Mouse (Mus musculus): ENCODE results near the gene Rbm38. TPM values are rescaled to one million over a fixed set of nuclear protein-coding genes. Genes with fewer than 3 reads are reported as not detected.

Gene Rbm38
- polyA plus RNA-seq, 1 experiment from 2014 or later = 126 TPM

DNA sequence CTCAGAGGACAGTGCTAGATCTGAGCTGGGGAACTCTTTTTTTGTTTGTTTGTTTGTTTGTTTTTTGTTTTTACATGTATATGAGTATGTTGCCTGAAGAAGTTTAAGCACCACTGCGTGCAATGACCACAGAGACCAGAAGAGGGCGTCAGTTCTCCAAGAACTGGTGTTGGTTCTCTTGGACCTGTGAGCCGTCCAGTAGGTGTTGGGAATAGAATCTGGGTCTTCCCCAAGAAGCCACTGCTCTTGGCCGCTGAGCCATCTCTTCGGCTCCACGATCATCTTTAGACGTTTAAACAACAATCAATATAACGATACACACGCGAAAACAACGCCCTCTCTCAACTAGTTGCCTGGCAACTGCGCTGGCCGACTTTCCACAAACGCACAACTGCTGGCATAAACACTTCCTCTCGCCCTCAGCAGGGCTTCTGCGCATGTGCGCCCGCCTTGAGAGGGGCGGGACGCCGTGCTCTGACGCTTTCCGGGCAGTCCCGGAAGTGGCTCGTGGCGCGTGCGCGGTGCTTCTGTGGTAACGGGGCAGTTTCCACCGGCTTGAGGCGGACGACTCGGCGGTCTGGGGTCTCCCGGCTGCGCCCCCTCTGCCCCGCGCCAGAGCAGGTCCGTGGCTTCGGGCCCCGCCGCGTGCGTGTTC lies 20.5 kb upstream of the Rbm38 start, which contains the start of gene Rae1:
Gene Rae1 (plus strand): TSS at position 488 of the 655 bp plus-strand sequence.
- WGBS = under 1% methylated on average over 45 of the region's 45 CpGs
- Histone ChIP-seq H3K27me3 (ENCODE audit: control insufficient read depth, insufficient read depth, low read length) (no peaks in the 10 kb centered on the region), H3K27ac (replicated peaks in 1 of 2; ENCODE audit: control insufficient read depth in 1 of 2, insufficient read depth in 1 of 2, low read depth in 2 of 2, low read length in 2 of 2) (peak within 1 kb of the TSS; percentile 69 to 79)

DNA sequence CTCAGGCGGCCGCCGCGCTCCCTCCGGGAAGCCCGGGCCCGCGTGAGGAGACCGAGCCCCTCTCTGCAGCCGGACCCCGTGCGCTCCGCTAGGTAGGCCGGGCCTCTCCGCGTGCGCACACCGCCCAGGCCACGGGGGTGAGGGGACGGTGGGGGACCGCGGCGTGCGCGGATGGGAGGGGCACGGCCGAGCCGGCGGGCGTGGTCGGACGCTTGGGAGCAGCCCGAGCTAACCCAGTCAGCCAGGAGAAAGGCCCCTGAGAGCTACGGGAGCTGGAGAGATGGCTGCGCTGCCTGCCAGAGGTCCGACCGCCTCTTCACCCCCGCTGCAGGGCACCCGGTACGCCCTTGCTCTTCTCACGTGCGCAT lies 20.0 kb upstream of the Rbm38 start:
- H3K9ac ChIP-seq (ENCODE audit: low read length) = peak overlapping the region; percentile 94
- 0% methylated on average over 41 of the region's 42 CpGs for WGBS

More for the DNA sequence above, 20.5 kb upstream of the Rbm38 start, which contains the start of gene Rae1:
- Histone ChIP-seq H3K4me3 (ENCODE audit: control insufficient read depth in 1 of 2, insufficient read depth in 1 of 2, low read depth in 1 of 2, low read length in 2 of 2) (peak within 1 kb of the TSS; percentile 85 to 95), H3K36me3 (ENCODE audit: control insufficient read depth, insufficient read depth, low read length) (peaks cover 33% of the 10 kb centered on the region), H3K9me3 (ENCODE audit: control insufficient read depth, low read length) (no peaks in the 10 kb centered on the region), H3K9ac (ENCODE audit: low read length) (peak within 1 kb of the TSS; percentile 94), H3K4me2 (ENCODE audit: low read length) (peak within 1 kb of the TSS; percentile 93), H3K4me1 (ENCODE audit: control insufficient read depth in 2 of 2, insufficient read depth in 2 of 2, low read length in 2 of 2) (peaks cover 6 to 13% of the 10 kb centered on the region in 2 experiments; a peak in 3 of 4 replicates)
- ATAC-seq (ENCODE audit: insufficient number of reproducible peaks, insufficient read depth, low FRiP score, low read depth) = peak; percentile 96

DNA sequence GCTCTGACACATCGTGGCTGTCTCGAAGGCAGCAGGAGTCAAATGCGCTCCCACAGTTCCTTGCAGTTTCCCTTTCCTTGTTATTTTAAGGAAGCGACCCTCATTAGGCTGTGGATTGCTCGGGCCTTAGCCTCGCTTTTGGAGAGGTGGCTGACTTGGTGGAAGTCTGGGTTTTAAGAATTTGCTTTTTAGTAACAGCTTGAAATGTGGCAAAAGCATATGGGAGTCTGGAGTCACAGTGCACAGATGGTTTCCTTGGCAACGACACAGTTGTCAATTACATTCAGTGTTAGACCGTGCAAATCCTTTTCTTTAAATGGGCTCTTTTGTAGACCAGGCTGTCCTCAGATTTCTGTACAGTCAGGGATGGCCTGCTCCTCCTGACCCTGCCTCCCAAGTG lies 19.4 kb upstream of the Rbm38 start:
- Histone ChIP-seq H3K27me3 (ENCODE audit: control insufficient read depth, insufficient read depth, low read length) (no peaks in the 10 kb centered on the region), H3K27ac (replicated peaks in 1 of 2; ENCODE audit: control insufficient read depth in 1 of 2, insufficient read depth in 1 of 2, low read depth in 2 of 2, low read length in 2 of 2) (peak overlapping the region; percentile 58 to 79; a peak in 3 of 4 replicates), H3K4me3 (ENCODE audit: control insufficient read depth in 1 of 2, insufficient read depth in 1 of 2, low read depth in 1 of 2, low read length in 2 of 2) (peak overlapping the region; percentile 85 to 95), H3K9ac (ENCODE audit: low read length) (peak overlapping the region; percentile 94), H3K4me1 (ENCODE audit: control insufficient read depth in 2 of 2, insufficient read depth in 2 of 2, low read length in 2 of 2) (peaks cover 6 to 13% of the 10 kb centered on the region in 2 experiments; a peak in 3 of 4 replicates), H3K4me2 (ENCODE audit: low read length) (peak overlapping the region; percentile 93), H3K9me3 (ENCODE audit: control insufficient read depth, low read length) (no peaks in the 10 kb centered on the region), H3K36me3 (ENCODE audit: control insufficient read depth, insufficient read depth, low read length) (peaks cover 45% of the 10 kb centered on the region)
- ATAC-seq (ENCODE audit: insufficient number of reproducible peaks, insufficient read depth, low FRiP score, low read depth) = no peak
- WGBS = 18% methylated on average over 8 of the region's 8 CpGs

More for the DNA sequence above, 20.0 kb upstream of the Rbm38 start:
- Histone ChIP-seq H3K36me3 (ENCODE audit: control insufficient read depth, insufficient read depth, low read length) (peaks cover 39% of the 10 kb centered on the region), H3K9me3 (ENCODE audit: control insufficient read depth, low read length) (no peaks in the 10 kb centered on the region), H3K27ac (replicated peaks in 1 of 2; ENCODE audit: control insufficient read depth in 1 of 2, insufficient read depth in 1 of 2, low read depth in 2 of 2, low read length in 2 of 2) (peak overlapping the region; percentile 69 to 79), H3K4me1 (ENCODE audit: control insufficient read depth in 2 of 2, insufficient read depth in 2 of 2, low read length in 2 of 2) (peaks cover 6 to 13% of the 10 kb centered on the region in 2 experiments; a peak in 3 of 4 replicates), H3K27me3 (ENCODE audit: control insufficient read depth, insufficient read depth, low read length) (no peaks in the 10 kb centered on the region), H3K4me3 (ENCODE audit: control insufficient read depth in 1 of 2, insufficient read depth in 1 of 2, low read depth in 1 of 2, low read length in 2 of 2) (peak overlapping the region; percentile 85 to 95), H3K4me2 (ENCODE audit: low read length) (peak overlapping the region; percentile 93)
- ATAC-seq (ENCODE audit: insufficient number of reproducible peaks, insufficient read depth, low FRiP score, low read depth) = peak; percentile 84

DNA sequence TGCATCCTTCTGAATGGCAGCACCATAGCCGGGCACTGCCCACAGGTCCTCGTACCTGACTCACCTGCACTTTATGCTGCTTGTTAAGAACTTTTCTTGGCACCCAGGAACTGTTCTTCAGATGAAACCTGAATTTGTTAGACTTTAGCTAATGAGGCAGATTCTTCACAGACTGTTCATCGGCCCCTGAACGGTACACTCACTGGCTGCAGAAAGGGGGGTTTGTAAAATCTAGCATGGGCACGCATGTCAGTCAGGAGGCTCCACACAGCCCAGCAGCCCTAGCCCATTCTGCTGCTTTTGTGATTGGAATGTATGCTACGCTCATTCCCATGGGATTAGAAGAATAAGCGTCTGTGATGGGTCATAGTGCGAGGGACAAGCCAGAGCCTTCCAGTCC lies 16.6 kb upstream of the Rbm38 start:
- Histone ChIP-seq H3K27me3 (ENCODE audit: control insufficient read depth, insufficient read depth, low read length) (no peaks in the 10 kb centered on the region), H3K36me3 (ENCODE audit: control insufficient read depth, insufficient read depth, low read length) (peaks cover 73% of the 10 kb centered on the region), H3K4me2 (ENCODE audit: low read length) (no peak overlapping the region), H3K4me3 (ENCODE audit: control insufficient read depth in 1 of 2, insufficient read depth in 1 of 2, low read depth in 1 of 2, low read length in 2 of 2) (no peak overlapping the region), H3K4me1 (ENCODE audit: control insufficient read depth in 2 of 2, insufficient read depth in 2 of 2, low read length in 2 of 2) (peaks cover 6 to 13% of the 10 kb centered on the region in 2 experiments; a peak in 3 of 4 replicates), H3K9ac (ENCODE audit: low read length) (no peak overlapping the region), H3K27ac (replicated peaks in 1 of 2; ENCODE audit: control insufficient read depth in 1 of 2, insufficient read depth in 1 of 2, low read depth in 2 of 2, low read length in 2 of 2) (no peak overlapping the region), H3K9me3 (ENCODE audit: control insufficient read depth, low read length) (no peaks in the 10 kb centered on the region)
- WGBS = 93% methylated on average over 8 of the region's 8 CpGs
- ATAC-seq (ENCODE audit: insufficient number of reproducible peaks, insufficient read depth, low FRiP score, low read depth) = no peak

DNA sequence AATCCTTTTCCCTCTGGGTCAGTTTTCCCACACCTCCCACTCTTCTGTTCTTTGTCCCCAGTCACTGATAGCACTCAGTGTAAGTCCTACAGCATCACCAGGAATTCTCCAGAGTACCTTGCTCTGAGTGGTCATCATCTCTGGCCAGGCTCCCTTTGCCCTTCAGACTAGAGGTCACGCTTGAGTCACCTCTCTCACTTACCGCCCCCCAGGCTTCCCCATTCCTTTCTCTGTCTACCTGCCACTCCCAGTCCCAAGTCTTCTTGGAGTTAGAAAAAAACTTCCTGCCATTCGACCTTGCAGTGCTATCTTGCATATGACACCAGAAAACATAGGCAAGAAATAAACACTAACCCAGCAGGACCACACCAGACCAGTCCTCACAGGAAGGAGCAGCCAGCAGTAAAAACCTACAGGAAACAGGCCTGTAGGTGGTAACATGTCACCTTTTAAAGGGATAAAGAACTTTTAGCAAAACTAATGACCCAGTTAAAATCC lies 10.0 kb upstream of the Rbm38 start:
- ATAC-seq (ENCODE audit: insufficient number of reproducible peaks, insufficient read depth, low FRiP score, low read depth) = no peak
- WGBS = 63% methylated on average over 3 of the region's 3 CpGs
- Histone ChIP-seq H3K36me3 (ENCODE audit: control insufficient read depth, insufficient read depth, low read length) (peaks cover 100% of the 10 kb centered on the region), H3K27me3 (ENCODE audit: control insufficient read depth, insufficient read depth, low read length) (no peaks in the 10 kb centered on the region), H3K9ac (ENCODE audit: low read length) (no peak overlapping the region), H3K27ac (replicated peaks in 1 of 2; ENCODE audit: control insufficient read depth in 1 of 2, insufficient read depth in 1 of 2, low read depth in 2 of 2, low read length in 2 of 2) (no peak overlapping the region), H3K9me3 (ENCODE audit: control insufficient read depth, low read length) (no peaks in the 10 kb centered on the region), H3K4me1 (ENCODE audit: control insufficient read depth in 2 of 2, insufficient read depth in 2 of 2, low read length in 2 of 2) (peaks cover 0 to 9% of the 10 kb centered on the region in 2 experiments; a peak in 2 of 4 replicates), H3K4me2 (ENCODE audit: low read length) (no peak overlapping the region), H3K4me3 (ENCODE audit: control insufficient read depth in 1 of 2, insufficient read depth in 1 of 2, low read depth in 1 of 2, low read length in 2 of 2) (no peak overlapping the region)

DNA sequence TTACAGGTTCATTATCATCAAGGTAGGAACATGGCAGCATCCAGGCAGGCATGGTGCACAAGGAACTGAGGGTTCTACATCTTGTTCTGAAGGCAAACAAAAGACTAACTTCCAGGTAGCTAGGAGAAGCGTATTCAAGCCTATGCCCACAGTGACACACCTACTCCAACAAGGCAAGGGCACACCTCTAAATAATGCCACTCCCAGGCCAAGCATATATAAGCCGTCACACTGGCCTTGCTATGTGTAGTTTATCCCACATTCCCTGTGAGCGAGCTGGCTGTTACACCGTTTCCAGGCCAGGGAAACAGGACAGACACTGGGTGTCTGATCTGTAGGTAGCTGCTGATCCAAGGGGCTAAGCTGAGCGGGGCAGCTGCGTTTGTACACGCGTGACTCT lies 8.9 kb upstream of the Rbm38 start:
- H3K4me1 ChIP-seq (ENCODE audit: control insufficient read depth in 2 of 2, insufficient read depth in 2 of 2, low read length in 2 of 2) = peaks cover 0 to 9% of the 10 kb centered on the region in 2 experiments; a peak in 2 of 4 replicates
- no peak overlapping the region for H3K4me2 ChIP-seq (ENCODE audit: low read length)
- H3K27ac ChIP-seq (replicated peaks in 1 of 2; ENCODE audit: control insufficient read depth in 1 of 2, insufficient read depth in 1 of 2, low read depth in 2 of 2, low read length in 2 of 2) = no peak overlapping the region
- H3K9ac ChIP-seq (ENCODE audit: low read length) = no peak overlapping the region
- H3K4me3 ChIP-seq (ENCODE audit: control insufficient read depth in 1 of 2, insufficient read depth in 1 of 2, low read depth in 1 of 2, low read length in 2 of 2) = no peak overlapping the region
- H3K9me3 ChIP-seq (ENCODE audit: control insufficient read depth, low read length) = no peaks in the 10 kb centered on the region
- H3K36me3 ChIP-seq (ENCODE audit: control insufficient read depth, insufficient read depth, low read length) = peaks cover 100% of the 10 kb centered on the region
- WGBS = 95% methylated on average over 8 of the region's 8 CpGs
- no peak for ATAC-seq (ENCODE audit: insufficient number of reproducible peaks, insufficient read depth, low FRiP score, low read depth)
- H3K27me3 ChIP-seq (ENCODE audit: control insufficient read depth, insufficient read depth, low read length) = no peaks in the 10 kb centered on the region

DNA sequence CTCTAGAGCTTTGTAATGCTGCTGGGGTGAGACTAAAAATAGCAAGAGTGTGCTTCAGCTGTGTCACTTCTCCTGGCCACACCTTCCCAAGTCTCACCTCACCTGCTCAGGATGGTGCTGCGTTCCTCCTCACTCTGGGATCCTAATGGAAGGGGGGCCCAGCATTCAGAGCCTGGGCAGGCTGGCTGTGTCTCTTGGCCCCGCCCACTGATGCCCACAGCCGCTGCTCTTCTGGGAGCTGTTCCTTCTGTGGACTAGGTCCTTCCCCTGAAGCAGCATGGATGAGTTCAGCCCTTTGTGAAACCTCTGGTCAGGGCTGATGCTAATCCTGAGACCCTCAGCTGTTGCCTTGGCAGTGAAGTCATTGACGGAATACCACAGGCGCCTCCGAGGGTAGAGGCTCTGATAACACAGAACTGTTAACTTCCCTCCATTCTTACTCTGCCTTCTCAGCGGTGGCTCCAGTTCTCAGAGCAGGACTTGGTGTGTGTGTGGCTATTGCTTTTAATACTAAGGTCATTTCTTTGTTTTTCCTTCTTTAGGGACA lies 5.5 kb upstream of the Rbm38 start:
- no peak overlapping the region for H3K9ac ChIP-seq (ENCODE audit: low read length)
- H3K4me2 ChIP-seq (ENCODE audit: low read length) = no peak overlapping the region
- peaks cover 67% of the 10 kb centered on the region for H3K36me3 ChIP-seq (ENCODE audit: control insufficient read depth, insufficient read depth, low read length)
- H3K4me3 ChIP-seq (ENCODE audit: control insufficient read depth in 1 of 2, insufficient read depth in 1 of 2, low read depth in 1 of 2, low read length in 2 of 2) = no peak overlapping the region
- H3K27me3 ChIP-seq (ENCODE audit: control insufficient read depth, insufficient read depth, low read length) = no peaks in the 10 kb centered on the region
- peaks cover 16 to 29% of the 10 kb centered on the region in 2 experiments for H3K4me1 ChIP-seq (ENCODE audit: control insufficient read depth in 2 of 2, insufficient read depth in 2 of 2, low read length in 2 of 2)
- no peak for ATAC-seq (ENCODE audit: insufficient number of reproducible peaks, insufficient read depth, low FRiP score, low read depth)
- no peaks in the 10 kb centered on the region for H3K9me3 ChIP-seq (ENCODE audit: control insufficient read depth, low read length)
- WGBS = 29% methylated on average over 7 of the region's 7 CpGs
- H3K27ac ChIP-seq (replicated peaks in 1 of 2; ENCODE audit: control insufficient read depth in 1 of 2, insufficient read depth in 1 of 2, low read depth in 2 of 2, low read length in 2 of 2) = no peak overlapping the region

All from heart, embryonic 14.5 days (tissue).